Mouse (Mus musculus) liver, postnatal 0 days (tissue): ENCODE results near the gene Ubac2. TPM values are rescaled to one million over a fixed set of nuclear protein-coding genes. Genes with fewer than 3 reads are reported as not detected.
A peak's percentile ranks its signal among the peaks of the same experiment; 100 is the strongest.

ENCODE experiments used
- ATAC-seq: fragments of 200-750 bp; cut with Nextera tagmentation; 2 replicates; pipeline ENCODE4 v1.8.0; 2017; ENCODE audit warnings: mild to moderate bottlenecking, moderate library complexity
- DNase-seq: peaks from one replicate; pipeline ENCODE4 v3.0.0-alpha.2; 2016
- H3K27ac ChIP-seq: fragments of 300-500 bp; sonication (generic); 2 replicates; pipeline ENCODE4 v1.5.1; 2014; ENCODE audit warnings: antibody characterized with exemption, moderate library complexity, mild to moderate bottlenecking, low read depth
- H3K27me3 ChIP-seq: fragments of 300-500 bp; sonication (generic); 2 replicates; pipeline ENCODE4 v1.6.1; 2014; ENCODE audit warnings: low read length, control low read depth, mixed read lengths; ENCODE audit not compliant: insufficient read depth
- H3K36me3 ChIP-seq: fragments of 300-500 bp; sonication (generic); replicated peaks from 2 replicates; pipeline ENCODE4 v1.6.1; 2014; ENCODE audit warnings: mild to moderate bottlenecking, control low read depth, low read length, moderate library complexity, mixed read lengths; ENCODE audit not compliant: insufficient read depth
- H3K4me1 ChIP-seq: fragments of 300-500 bp; sonication (generic); 2 replicates; pipeline ENCODE4 v1.6.1; 2014; ENCODE audit warnings: antibody characterized with exemption, mild to moderate bottlenecking, control low read depth; ENCODE audit not compliant: insufficient read depth
- H3K4me2 ChIP-seq: fragments of 300-500 bp; sonication (generic); 2 replicates; pipeline ENCODE4 v1.6.1; 2014; ENCODE audit warnings: low read depth, mild to moderate bottlenecking, low read length, moderate library complexity, mixed read lengths
- H3K4me3 ChIP-seq: fragments of 300-500 bp; sonication (generic); 2 replicates; pipeline ENCODE4 v1.5.1; 2014; ENCODE audit warnings: low read depth, low read length
- H3K9ac ChIP-seq: fragments of 300-500 bp; sonication (generic); replicated peaks from 2 replicates; pipeline ENCODE4 v1.6.1; 2014; ENCODE audit warnings: mild to moderate bottlenecking, moderate library complexity
- H3K9me3 ChIP-seq: fragments of 300-500 bp; sonication (generic); 2 replicates; pipeline ENCODE4 v1.6.1; 2016; ENCODE audit warnings: mild to moderate bottlenecking, control low read depth, low read length, mixed read lengths
- CTCF ChIP-seq: sonication (generic); IDR thresholded peaks from 2 replicates; pipeline ENCODE4 v1.5.1; 2016; ENCODE audit warnings: antibody characterized with exemption, low read depth
- EP300 ChIP-seq: IDR thresholded peaks from 2 replicates; pipeline ENCODE4 v1.6.1; 2016; ENCODE audit warnings: antibody characterized with exemption, low read depth, mild to moderate bottlenecking
- WGBS: fragments of 180-500 bp; shearing (Covaris S2); extraction: QIAGEN DNeasy Blood & Tissue Kit; methylation state at CpG from one replicate; pipeline ENCODE4 v1.1.7; 2014; ENCODE audit not compliant: insufficient replicate concordance; 5-methylcytosine and 5-hydroxymethylcytosine counted together
- polyA plus RNA-seq: library from polyadenylated mRNA; unstranded; fragments of >200 nt; fragmentation: Nextera tagmentation; extraction: Ambion mirVana; gene quantifications from 2 replicates; pipeline ENCODE4 v1.2.1, GENCODE M21; 2015

Gene Ubac2
- polyA plus RNA-seq, 1 experiment from 2014 or later = 27.4 TPM

DNA sequence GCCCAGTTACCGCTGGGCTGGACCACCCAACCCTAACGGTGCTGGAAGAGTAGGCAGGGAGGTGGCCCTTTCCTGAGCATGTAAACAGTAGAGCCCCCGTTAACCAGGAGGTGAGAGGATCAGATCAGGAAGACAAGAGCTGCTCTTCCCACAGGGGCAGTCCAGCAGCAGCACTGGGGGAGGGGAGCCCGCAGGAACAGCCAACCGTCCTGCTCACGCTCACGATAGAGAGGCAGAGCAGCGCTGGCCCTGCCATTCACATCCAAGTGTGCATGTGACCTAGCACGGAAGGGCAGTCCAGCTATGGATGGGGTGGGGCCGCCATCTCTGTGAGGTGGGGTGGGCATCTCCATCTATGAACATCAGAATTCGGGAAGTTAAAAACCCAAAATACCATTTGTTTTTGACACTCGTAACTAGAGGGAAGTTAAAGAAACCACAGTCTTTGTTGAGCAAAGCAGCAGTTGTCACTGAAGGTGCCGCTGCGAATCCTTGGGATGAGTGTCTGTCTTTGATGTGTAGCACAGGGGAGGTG, 135.1 kb downstream of the Ubac2 start:
- H3K4me3 ChIP-seq = no peak overlapping the region
- no peaks in the 10 kb centered on the region for H3K27me3 ChIP-seq
- H3K27ac ChIP-seq = peak overlapping the region; percentile 74
- WGBS = 28% methylated on average over 14 of the region's 14 CpGs
- peaks cover 10% of the 10 kb centered on the region for H3K4me1 ChIP-seq
- peak overlapping the region; percentile 24 for H3K4me2 ChIP-seq
- peaks cover 2% of the 10 kb centered on the region; the same call in 1 of the 2 replicates for H3K36me3 ChIP-seq
- no peak overlapping the region for H3K9ac ChIP-seq
- no peak for TF ChIP-seq EP300
- TF ChIP-seq CTCF = no peak
- ATAC-seq = peak; percentile 49
- H3K9me3 ChIP-seq = no peaks in the 10 kb centered on the region
- peak; percentile 42 for DNase-seq

DNA sequence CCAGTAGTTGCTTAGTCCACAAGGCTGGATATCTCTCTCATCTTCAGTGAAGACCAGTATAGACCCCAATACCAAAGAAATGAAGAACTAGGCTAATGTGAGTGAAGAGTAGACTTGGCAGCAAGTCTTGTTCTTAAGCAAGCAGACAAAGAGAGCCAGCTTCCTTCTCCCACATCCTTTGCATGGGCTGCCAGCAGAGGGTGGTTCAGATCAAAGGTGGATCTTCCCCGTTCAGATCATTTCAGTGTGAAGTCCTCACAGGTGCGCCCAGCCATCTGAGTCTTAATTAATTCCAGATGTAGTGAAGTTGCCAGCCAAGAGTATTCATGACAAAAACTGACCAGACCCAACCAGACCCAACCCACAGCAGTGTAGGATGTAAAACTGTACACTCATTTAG, 139.5 kb downstream of the Ubac2 start:
- Histone ChIP-seq H3K4me3 (no peak overlapping the region), H3K9ac (no peak overlapping the region), H3K9me3 (no peaks in the 10 kb centered on the region), H3K4me2 (no peak overlapping the region), H3K36me3 (peaks cover 3% of the 10 kb centered on the region; the same call in 1 of the 2 replicates), H3K27me3 (no peaks in the 10 kb centered on the region), H3K27ac (no peak overlapping the region), H3K4me1 (peaks cover 3% of the 10 kb centered on the region; the same call in 1 of the 2 replicates)
- 74% methylated on average over 2 of the region's 2 CpGs for whole genome bisulfite sequencing
- TF ChIP-seq CTCF (no peak), EP300 (no peak)
- ATAC-seq (no peak), DNase-seq (no peak)

DNA sequence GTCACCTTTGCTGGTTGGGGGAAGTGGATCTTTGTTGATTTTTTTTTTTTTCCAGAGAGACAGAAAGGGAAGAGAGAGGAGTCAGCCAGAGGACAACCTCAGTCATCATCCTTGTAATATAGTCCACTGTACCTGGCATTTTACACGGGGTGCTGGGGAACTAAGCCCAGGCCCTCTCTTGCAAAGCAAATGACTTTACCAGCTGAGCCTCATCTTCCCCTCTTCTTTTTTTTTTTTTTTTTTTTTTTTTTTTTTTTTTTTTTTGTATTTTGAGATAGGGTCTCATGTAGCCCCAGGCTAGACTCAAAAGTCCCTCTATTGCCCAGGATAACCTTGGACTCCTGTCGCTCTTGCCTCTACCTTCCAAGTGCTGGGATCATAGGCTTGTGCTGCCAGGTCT, 141.0 kb downstream of the Ubac2 start:
- Histone ChIP-seq H3K9ac (no peak overlapping the region), H3K36me3 (peaks cover 6% of the 10 kb centered on the region; the same call in 1 of the 2 replicates), H3K27ac (no peak overlapping the region), H3K27me3 (no peaks in the 10 kb centered on the region), H3K4me1 (peaks cover 3% of the 10 kb centered on the region; the same call in 1 of the 2 replicates), H3K4me3 (no peak overlapping the region), H3K9me3 (no peaks in the 10 kb centered on the region), H3K4me2 (no peak overlapping the region)
- TF ChIP-seq CTCF (no peak), EP300 (no peak)
- WGBS = 72% methylated on average over 2 of the region's 2 CpGs
- DNase-seq (no peak), ATAC-seq (no peak)

DNA sequence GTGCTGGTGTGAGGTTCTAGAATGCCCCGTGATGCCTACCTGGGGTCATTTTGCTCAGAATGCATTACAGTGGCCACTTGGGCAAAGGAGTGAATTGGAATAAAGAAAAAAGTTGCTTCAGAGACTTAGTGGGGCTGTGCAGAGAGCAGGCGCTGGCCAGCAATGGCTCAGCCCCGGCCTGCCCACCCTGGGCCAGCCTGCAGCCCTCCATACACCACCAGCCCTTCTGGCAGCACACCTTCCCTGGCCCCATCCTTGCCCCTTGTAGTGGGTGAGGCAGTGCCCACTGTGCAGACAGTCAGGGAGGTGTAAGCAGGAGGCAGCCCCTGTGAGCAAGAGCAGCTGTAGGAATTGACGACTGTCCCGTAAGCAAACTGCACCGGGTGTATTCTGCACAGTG, 142.1 kb downstream of the Ubac2 start:
- WGBS = 88% methylated on average over 6 of the region's 6 CpGs
- DNase-seq (no peak), ATAC-seq (no peak)
- H3K9ac ChIP-seq = no peak overlapping the region
- H3K4me2 ChIP-seq = no peak overlapping the region
- no peaks in the 10 kb centered on the region for H3K9me3 ChIP-seq
- peaks cover 3% of the 10 kb centered on the region; the same call in 1 of the 2 replicates for H3K4me1 ChIP-seq
- no peak overlapping the region for H3K27ac ChIP-seq
- no peaks in the 10 kb centered on the region for H3K27me3 ChIP-seq
- peaks cover 6% of the 10 kb centered on the region; the same call in 1 of the 2 replicates for H3K36me3 ChIP-seq
- TF ChIP-seq CTCF (no peak), EP300 (no peak)
- H3K4me3 ChIP-seq = no peak overlapping the region

DNA sequence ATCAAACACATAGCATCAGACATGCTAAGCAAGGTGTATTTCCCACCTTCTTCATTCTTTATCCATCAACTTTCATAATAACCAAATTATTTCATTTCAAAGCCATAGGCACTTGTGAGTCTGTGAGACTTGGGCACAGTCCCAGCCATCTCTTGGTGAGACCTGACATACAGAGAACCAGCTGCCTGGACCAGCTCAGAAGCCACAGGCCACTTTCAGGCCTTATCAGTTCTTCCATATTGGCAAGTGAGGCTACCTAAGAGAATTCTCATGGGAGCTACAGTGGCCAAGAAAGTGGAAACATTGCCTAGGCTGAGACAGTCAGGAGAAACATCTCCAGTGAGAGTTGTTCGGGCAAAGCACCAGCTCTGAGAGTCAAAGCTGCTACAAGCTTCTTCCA, 144.6 kb downstream of the Ubac2 start:
- no peak for ATAC-seq

DNA sequence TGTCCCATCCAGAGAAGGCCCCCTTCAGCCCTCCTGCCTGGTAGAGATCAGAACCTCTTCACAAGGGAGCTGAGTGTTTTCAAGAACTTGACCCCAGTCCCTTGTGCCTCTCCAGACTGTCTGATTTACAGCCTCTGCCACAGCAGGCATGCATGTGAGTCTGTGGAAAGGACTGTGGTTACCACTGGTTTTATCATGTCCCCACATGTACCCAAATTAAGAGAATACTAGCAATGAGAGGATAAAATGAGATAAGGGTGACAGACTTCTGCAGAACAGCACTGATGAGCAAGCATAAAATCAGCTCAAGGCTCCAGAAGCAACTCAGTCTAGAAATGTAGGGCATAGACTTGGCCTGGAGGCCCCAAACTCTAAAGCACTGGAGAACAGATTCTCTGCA, 145.5 kb downstream of the Ubac2 start:
- Histone ChIP-seq H3K4me3 (no peak overlapping the region), H3K9me3 (no peaks in the 10 kb centered on the region), H3K4me1 (peaks cover 8% of the 10 kb centered on the region), H3K36me3 (peaks cover 6% of the 10 kb centered on the region; the same call in 1 of the 2 replicates), H3K4me2 (no peak overlapping the region), H3K27ac (no peak overlapping the region), H3K27me3 (no peaks in the 10 kb centered on the region), H3K9ac (no peak overlapping the region)
- ATAC-seq = peak; percentile 49
- TF ChIP-seq EP300 (no peak), CTCF (no peak)
- no peak for DNase-seq

More for the DNA sequence above, 144.6 kb downstream of the Ubac2 start:
- Histone ChIP-seq H3K4me1 (peaks cover 3% of the 10 kb centered on the region; the same call in 1 of the 2 replicates), H3K9me3 (no peaks in the 10 kb centered on the region), H3K4me2 (no peak overlapping the region), H3K27me3 (no peaks in the 10 kb centered on the region), H3K36me3 (peaks cover 6% of the 10 kb centered on the region; the same call in 1 of the 2 replicates), H3K9ac (no peak overlapping the region), H3K27ac (no peak overlapping the region), H3K4me3 (no peak overlapping the region)
- WGBS = 47% methylated on average over 1 of the region's 1 CpGs
- no peak for DNase-seq
- TF ChIP-seq CTCF (no peak), EP300 (no peak)
